ENCODE assay signal across 9 mouse cellular contexts in the genomic region with DNA sequence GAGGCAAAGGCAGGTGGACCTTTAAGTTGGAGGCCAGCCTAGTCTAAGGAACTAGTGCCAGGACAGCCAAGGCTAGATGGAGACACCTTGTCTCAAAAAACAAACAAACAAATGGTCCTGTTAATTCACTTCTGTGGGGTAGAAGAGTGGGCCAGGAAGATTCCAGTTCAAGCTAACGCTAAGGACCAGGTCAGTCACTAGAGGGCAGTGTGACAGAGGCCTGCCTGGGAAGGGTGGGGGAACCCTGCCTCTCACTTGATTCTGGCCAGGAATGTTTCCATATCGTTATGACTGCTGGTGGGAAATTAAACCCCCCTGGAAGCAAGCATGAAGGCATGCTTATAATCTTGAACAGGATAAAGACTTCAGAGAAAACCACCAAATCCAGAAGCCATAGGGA. TPM values are rescaled to one million over a fixed set of nuclear protein-coding genes. Genes with fewer than 3 reads are reported as not detected.
DNase-seq lines count a peak whose midpoint lies in the region; ATAC-seq and TF ChIP-seq lines count a peak whose summit lies in the region.
"Had no signal": no experiment of that assay in that cellular context is flagged by ENCODE, and none has a peak within 500 bp of the region (broad histone marks: within the 10 kb centered on the region; RNA-seq: fewer than 3 reads in every experiment).

No protein-coding gene starts in this region.

- no peak overlapping the region for H3K9ac ChIP-seq in liver, postnatal 0 days (replicated peaks)
- H3K9ac ChIP-seq: stomach, embryonic 15.5 days had no signal

- TF ChIP-seq EP300 in liver, postnatal 0 days (IDR thresholded peaks at IDR 0.05; ENCODE audit: low read depth), result no peak

- no peak overlapping the region for H3K4me2 ChIP-seq in liver, postnatal 0 days (ENCODE audit: low read depth, low read length)
- H3K4me2 ChIP-seq: stomach, embryonic 15.5 days had no signal

- H3K27me3 ChIP-seq in liver, postnatal 0 days (ENCODE audit: insufficient read depth, low read length), result no peaks in the 10 kb centered on the region
- H3K27me3 ChIP-seq: stomach, embryonic 15.5 days had no signal

- no peak overlapping the region for H3K27ac ChIP-seq in liver, postnatal 0 days (ENCODE audit: low read depth)
- H3K27ac ChIP-seq: stomach, embryonic 15.5 days had no signal

- peak; percentile 8 to 22 for DNase-seq in frontal cortex, postnatal 36 days (ENCODE audit: low spot score in 2 of 2)
- no peak for DNase-seq in frontal cortex, postnatal 10 days (ENCODE audit: low spot score in 2 of 2)
- peak; percentile 12 for DNase-seq in right cerebral cortex, adult 18-20 months
- no peak for DNase-seq in right cerebral cortex, postnatal 25 days
- peak; percentile 40 for DNase-seq in c-Kit-positive CD71-positive TER-119-positive erythroid progenitor cells, embryonic 14.5 days (ENCODE audit: low spot score)
- DNase-seq in gastrocnemius, postnatal 10 days, result peak; percentile 51
- peak; percentile 69 for DNase-seq in liver, postnatal 0 days
- peak; percentile 19 for DNase-seq in spleen, adult 12 weeks (ENCODE audit: low spot score)

- TF ChIP-seq CTCF in liver, postnatal 0 days (IDR thresholded peaks at IDR 0.05; ENCODE audit: low read depth), result peak; percentile 88

- WGBS in liver, postnatal 0 days (ENCODE audit: insufficient replicate concordance), result 2% methylated on average over 2 of the region's 2 CpGs

- H3K4me1 ChIP-seq in liver, postnatal 0 days (ENCODE audit: insufficient read depth), result no peaks in the 10 kb centered on the region

- H3K36me3 ChIP-seq in liver, postnatal 0 days (replicated peaks; ENCODE audit: insufficient read depth, low read length), result no peaks in the 10 kb centered on the region
- H3K36me3 ChIP-seq: stomach, embryonic 15.5 days had no signal

- no peaks in the 10 kb centered on the region for H3K9me3 ChIP-seq in liver, postnatal 0 days (ENCODE audit: low read length)
- H3K9me3 ChIP-seq: stomach, embryonic 15.5 days had no signal

- ATAC-seq in liver, postnatal 0 days, result no peak

- H3K4me3 ChIP-seq in liver, postnatal 0 days (ENCODE audit: low read depth, low read length), result no peak overlapping the region
- H3K4me3 ChIP-seq: stomach, embryonic 15.5 days had no signal

RNA-seq across cellular contexts. Expression of a gene that starts 5.0 kb away (rescaled TPM):
- total RNA-seq in gastrocnemius, postnatal 10 days (2021), result 1 to 10 TPM; 1.8 to 2.3 TPM
- 4.9 TPM in 2 replicates for polyA plus RNA-seq in liver, postnatal 0 days (2015; fragmentation: Nextera tagmentation; extraction: Ambion mirVana)

RNA-seq across cellular contexts. Expression of a gene that starts 27.5 kb away (rescaled TPM):
- 10 to 100 TPM; 33.3 to 43.3 TPM for total RNA-seq in gastrocnemius, postnatal 10 days (2021)
- polyA plus RNA-seq in liver, postnatal 0 days (2015; fragmentation: Nextera tagmentation; extraction: Ambion mirVana), result 48.9 and 51.3 TPM in 2 replicates

RNA-seq across cellular contexts. Expression of a gene that starts 28.7 kb away (rescaled TPM):
- total RNA-seq in gastrocnemius, postnatal 10 days (2021), result 1 to 10 TPM; 2.8 to 3.3 TPM
- not detected in 2 replicates for polyA plus RNA-seq in liver, postnatal 0 days (2015; fragmentation: Nextera tagmentation; extraction: Ambion mirVana)

RNA-seq across cellular contexts. Expression of a gene that starts 52.1 kb away (rescaled TPM):
- total RNA-seq in gastrocnemius, postnatal 10 days (2021), result 1 to 10 TPM; 1.6 to 1.9 TPM
- 0.56 and 1.0 TPM in 2 replicates for polyA plus RNA-seq in liver, postnatal 0 days (2015; fragmentation: Nextera tagmentation; extraction: Ambion mirVana)

RNA-seq across cellular contexts. Expression of a gene that starts 58.9 kb away (rescaled TPM):
- total RNA-seq in gastrocnemius, postnatal 10 days (2021), result 10 to 100 TPM; 74.8 to 81.4 TPM
- polyA plus RNA-seq in liver, postnatal 0 days (2015; fragmentation: Nextera tagmentation; extraction: Ambion mirVana), result 162 and 173 TPM in 2 replicates

Comparison
In these comparisons a context has a peak if more than half of its experiments do, and no peak if none do; other contexts are left out.
1. DNase-seq: peak in frontal cortex, postnatal 36 days (2 of 2), right cerebral cortex, adult 18-20 months (single experiment), c-Kit-positive CD71-positive TER-119-positive erythroid progenitor cells, embryonic 14.5 days (single experiment), gastrocnemius, postnatal 10 days (single experiment), liver, postnatal 0 days (single experiment) and spleen, adult 12 weeks (single experiment); none in frontal cortex, postnatal 10 days (0 of 2) and right cerebral cortex, postnatal 25 days (single experiment).